Mouse (Mus musculus) embryonic fibroblast, embryonic 13.5 days (primary cell): ENCODE data around the gene Hmbs.

Source experiments
- CTCF ChIP-seq: IDR thresholded peaks from 2 replicates; pipeline ENCODE4 v1.5.1; 2011; ENCODE audit warnings: mild to moderate bottlenecking, control low read depth, low read length, moderate library complexity, borderline replicate concordance; ENCODE audit not compliant: insufficient read depth
- POLR2A ChIP-seq: IDR thresholded peaks from 2 replicates; pipeline ENCODE4 v1.6.1; 2011; ENCODE audit warnings: low read depth, mild to moderate bottlenecking, control low read depth, low read length, moderate library complexity

GRCm38 (mm10) chr9:44364480-44364879 is 20.5 kb upstream of the Hmbs start:
- peak; percentile 42; the same call in 1 of the 2 replicates for TF ChIP-seq CTCF
- TF ChIP-seq POLR2A = no peak
